ENCODE assay signal across 9 mouse cellular contexts in genomic region chrX:103533306-103533705, GRCm38 (mm10).
DNase-seq lines count a peak whose midpoint lies in the region; ATAC-seq and TF ChIP-seq lines count a peak whose summit lies in the region.
"Had no signal": no experiment of that assay in that cellular context is flagged by ENCODE, and none has a peak within 500 bp of the region (broad histone marks: within the 10 kb centered on the region; RNA-seq: fewer than 3 reads in every experiment).

No protein-coding gene starts in this region.

- no peaks in the 10 kb centered on the region for H3K36me3 ChIP-seq in kidney, adult 2 months (ENCODE audit: control insufficient read depth, insufficient read depth, low read length)
- H3K36me3 ChIP-seq in embryonic facial prominence, embryonic 10.5 days (replicated peaks), result no peaks in the 10 kb centered on the region
- H3K36me3 ChIP-seq in hindbrain, embryonic 14.5 days (replicated peaks; ENCODE audit: control insufficient read depth, insufficient read depth), result no peaks in the 10 kb centered on the region
- H3K36me3 ChIP-seq in midbrain, embryonic 12.5 days, result no peaks in the 10 kb centered on the region
- H3K36me3 ChIP-seq: G1E had no signal

- H3K27ac ChIP-seq in kidney, adult 2 months (ENCODE audit: insufficient read depth, low read depth, low read length), result no peak overlapping the region
- H3K27ac ChIP-seq in embryonic facial prominence, embryonic 10.5 days (replicated peaks), result peak overlapping the region; percentile 88
- H3K27ac ChIP-seq in hindbrain, embryonic 14.5 days, result peak overlapping the region; percentile 93
- H3K27ac ChIP-seq in midbrain, embryonic 12.5 days (replicated peaks), result peak overlapping the region; percentile 95

- WGBS in kidney, adult 2 months, result 39% methylated on average over 11 of the region's 11 CpGs
- 3% methylated on average over 11 of the region's 11 CpGs for WGBS in embryonic facial prominence, embryonic 10.5 days
- 4% methylated on average over 11 of the region's 11 CpGs for WGBS in hindbrain, embryonic 14.5 days
- WGBS in midbrain, embryonic 12.5 days, result under 1% methylated on average over 11 of the region's 11 CpGs

- DNase-seq in kidney, adult 2 months, result peak; percentile 20
- no peak for DNase-seq in kidney, postnatal 14 days
- DNase-seq in embryonic facial prominence, embryonic 10.5 days (ENCODE audit: low spot score), result peak; percentile 73
- peak; percentile 64 for DNase-seq in hindbrain, embryonic 14.5 days (ENCODE audit: low spot score)
- DNase-seq in telencephalon, adult 2 months (ENCODE audit: low read depth, low spot score), result peak; percentile 34
- no peak for DNase-seq in natural killer cell, adult 2 months (ENCODE audit: low spot score in 2 of 2)
- DNase-seq in testis, postnatal 10 days (ENCODE audit: low spot score), result no peak

- peak overlapping the region; percentile 44; the same call in 1 of the 2 replicates for H3K9ac ChIP-seq in hindbrain, embryonic 14.5 days
- no peak overlapping the region; the same call in 1 of the 2 replicates for H3K9ac ChIP-seq in midbrain, embryonic 12.5 days (replicated peaks)

- H3K4me1 ChIP-seq in kidney, adult 2 months (ENCODE audit: control insufficient read depth, insufficient read depth, low read length), result no peaks in the 10 kb centered on the region; the same call in 1 of the 2 replicates
- peaks cover 24% of the 10 kb centered on the region for H3K4me1 ChIP-seq in embryonic facial prominence, embryonic 10.5 days
- H3K4me1 ChIP-seq in hindbrain, embryonic 14.5 days (replicated peaks; ENCODE audit: control insufficient read depth, insufficient read depth, low read length), result peaks cover 11% of the 10 kb centered on the region
- H3K4me1 ChIP-seq in midbrain, embryonic 12.5 days, result peaks cover 25% of the 10 kb centered on the region

- no peak for TF ChIP-seq CTCF in kidney, adult 2 months (conservative IDR thresholded peaks at IDR 0.05; ENCODE audit: insufficient read depth, insufficient read length, low read depth, low read length)

- no peak for TF ChIP-seq POLR2A in kidney, adult 2 months (IDR thresholded peaks at IDR 0.05; ENCODE audit: low read depth, low read length)

- peak overlapping the region; percentile 31 for H3K4me2 ChIP-seq in hindbrain, embryonic 14.5 days (replicated peaks)
- peak overlapping the region; percentile 26 for H3K4me2 ChIP-seq in midbrain, embryonic 12.5 days (replicated peaks)

- no peak overlapping the region for H3K4me3 ChIP-seq in kidney, adult 2 months (ENCODE audit: insufficient read depth, low read depth, low read length)
- peak overlapping the region; percentile 28; the same call in 1 of the 2 replicates for H3K4me3 ChIP-seq in embryonic facial prominence, embryonic 10.5 days
- no peak overlapping the region for H3K4me3 ChIP-seq in hindbrain, embryonic 14.5 days (replicated peaks; ENCODE audit: low read length)
- no peak overlapping the region for H3K4me3 ChIP-seq in midbrain, embryonic 12.5 days

- no peaks in the 10 kb centered on the region for H3K27me3 ChIP-seq in kidney, adult 2 months (replicated peaks; ENCODE audit: control insufficient read depth, insufficient read depth, low read length)
- H3K27me3 ChIP-seq in embryonic facial prominence, embryonic 10.5 days (replicated peaks; ENCODE audit: low read depth, poor library complexity, severe bottlenecking), result no peaks in the 10 kb centered on the region; the same call in 1 of the 2 replicates
- no peaks in the 10 kb centered on the region for H3K27me3 ChIP-seq in hindbrain, embryonic 14.5 days (ENCODE audit: control insufficient read depth, insufficient read depth, low read length)
- H3K27me3 ChIP-seq in midbrain, embryonic 12.5 days, result no peaks in the 10 kb centered on the region

- H3K9me3 ChIP-seq in embryonic facial prominence, embryonic 10.5 days, result no peaks in the 10 kb centered on the region
- H3K9me3 ChIP-seq in hindbrain, embryonic 14.5 days (ENCODE audit: control insufficient read depth, low read length), result no peaks in the 10 kb centered on the region
- 0 out of 2 replicates have a peak, but pooled peaks cover under 1% of the 10 kb centered on the region for H3K9me3 ChIP-seq in midbrain, embryonic 12.5 days
- H3K9me3 ChIP-seq: G1E had no signal

- ATAC-seq in hindbrain, embryonic 14.5 days (ENCODE audit: low FRiP score), result peak; percentile 74
- ATAC-seq in midbrain, embryonic 12.5 days (ENCODE audit: low FRiP score, low read depth), result peak; percentile 75

Comparison
In these comparisons a context has a peak if more than half of its experiments do, and no peak if none do; other contexts are left out.
1. DNase-seq: peak in kidney, adult 2 months (single experiment), embryonic facial prominence, embryonic 10.5 days (single experiment), hindbrain, embryonic 14.5 days (single experiment) and telencephalon, adult 2 months (single experiment); none in kidney, postnatal 14 days (single experiment), natural killer cell, adult 2 months (0 of 2) and testis, postnatal 10 days (single experiment).